Mouse (Mus musculus): Measurements from ENCODE around the gene Wrap73. TPM values are rescaled to one million over a fixed set of nuclear protein-coding genes. Genes with fewer than 3 reads are reported as not detected.

Wrap73 gene
- total RNA-seq, 2 experiments from 2014 or later: 24.4 to 25.1 TPM

- DNase-seq (ENCODE audit: extremely low spot score in 1 of 2, low spot score in 2 of 2): no peak
- intact Hi-C loops (cut with DNase I): no loop called here
These were observed 7.4 kb upstream of the Wrap73 start for GRCm38 (mm10) chr4:154134803-154135202.

GRCm38 (mm10) chr4:154137139-154137538 lies 5.0 kb upstream of the Wrap73 start:
- DNase-seq (ENCODE audit: extremely low spot score in 1 of 2, low spot score in 2 of 2): no peak
- intact Hi-C loops (cut with DNase I): no loop called here

DNA sequence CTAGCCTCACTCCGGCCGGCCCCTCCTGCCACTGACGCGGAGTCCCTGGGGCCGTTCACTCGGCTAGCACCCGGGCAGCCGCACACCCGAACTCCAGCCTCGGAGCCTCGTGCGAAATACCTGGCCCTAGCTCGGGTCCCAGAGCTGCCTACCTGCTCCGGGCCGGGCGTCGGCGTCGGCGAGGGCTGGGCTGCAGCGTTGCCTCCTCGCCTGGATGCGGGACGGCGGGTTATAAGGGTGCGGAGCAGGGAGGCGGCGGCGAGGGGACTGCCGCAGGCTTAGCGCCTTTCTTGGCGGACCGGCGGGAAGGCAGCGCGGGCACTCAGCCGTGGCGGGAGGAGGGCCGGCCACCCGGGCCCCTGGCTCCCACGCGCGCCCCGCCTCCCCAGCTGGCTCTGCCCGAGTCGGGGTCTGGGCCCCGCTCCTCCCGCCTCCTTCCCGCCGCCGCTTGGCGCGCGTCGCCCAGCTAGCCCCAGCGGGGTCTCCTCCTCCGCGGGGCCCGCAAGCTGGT lies 2.4 kb upstream of the Wrap73 start:
- intact Hi-C loops (cut with DNase I): loop anchor here (5.0 kb wide), 1 partner anchor 72 kb away; no protein-coding TSS in a partner anchor
- no peak for DNase-seq (ENCODE audit: extremely low spot score in 1 of 2, low spot score in 2 of 2)

DNA sequence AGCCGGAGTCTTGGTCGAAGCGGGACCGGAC lies 2.2 kb upstream of the Wrap73 start, which contains the start of gene Trp73:
Gene Trp73 (minus strand): TSS at position 27 of the 31 bp plus-strand sequence.
- intact Hi-C loops (cut with DNase I): loop anchor here (5.0 kb wide), 1 partner anchor 73 kb away; no protein-coding TSS in a partner anchor
- DNase-seq (ENCODE audit: extremely low spot score in 1 of 2, low spot score in 2 of 2): no peak

DNA sequence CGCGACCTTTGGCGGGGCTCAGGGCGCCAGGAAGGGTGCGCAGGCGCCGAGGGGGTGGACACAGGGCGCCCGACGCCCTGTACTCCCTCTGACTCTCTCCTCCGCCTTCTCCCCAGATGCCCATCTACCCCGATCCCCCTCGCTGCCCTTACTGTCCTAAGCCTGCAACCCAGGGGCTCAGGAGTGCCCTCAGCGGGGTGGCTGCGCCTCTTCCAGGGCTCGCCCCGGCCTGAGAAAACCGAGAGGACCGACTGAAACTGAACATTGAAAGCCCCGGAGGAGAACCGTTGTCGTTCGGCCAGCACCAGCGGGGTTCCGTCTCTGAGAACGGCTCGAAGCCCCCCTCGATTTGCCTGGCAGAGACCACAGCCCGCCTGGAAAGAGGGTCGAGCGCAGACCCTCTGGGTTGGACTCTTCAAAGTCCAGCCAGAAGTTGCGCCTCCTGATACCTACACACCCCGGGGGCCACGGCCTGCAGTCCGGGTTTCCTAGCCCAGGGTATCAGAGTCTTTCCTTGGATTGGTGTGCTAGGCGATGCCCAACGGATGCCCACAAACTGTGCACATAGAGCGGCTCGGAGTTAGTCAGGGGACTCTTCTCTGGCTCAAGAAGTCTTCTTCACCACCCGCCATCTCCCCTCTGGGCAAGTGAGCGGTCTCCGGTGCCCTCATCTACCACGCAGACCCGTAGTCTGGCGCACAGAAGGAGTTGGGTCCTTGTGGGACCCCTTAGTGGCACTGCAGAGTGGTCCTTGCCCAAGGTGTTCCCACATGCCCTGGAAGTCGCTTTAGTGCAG lies 1.8 kb upstream of the Wrap73 start:
- intact Hi-C loops (cut with DNase I): loop anchor here (5.0 kb wide), 1 partner anchor 73 kb away; no protein-coding TSS in a partner anchor
- no peak for DNase-seq (ENCODE audit: extremely low spot score in 1 of 2, low spot score in 2 of 2)

GRCm38 (mm10) chr4:154141009-154141867 lies 934 bp upstream of the Wrap73 start:
- no peak for DNase-seq (ENCODE audit: extremely low spot score in 1 of 2, low spot score in 2 of 2)
- intact Hi-C loops (cut with DNase I): loop anchor here (5.0 kb wide), 1 partner anchor 74 kb away; no protein-coding TSS in a partner anchor

GRCm38 (mm10) chr4:154144712-154145111 lies 2.5 kb downstream of the Wrap73 start:
- no peak for DNase-seq (ENCODE audit: extremely low spot score in 1 of 2, low spot score in 2 of 2)
- intact Hi-C loops (cut with DNase I): loop anchor here (5.0 kb wide), 1 partner anchor 77 kb away; no protein-coding TSS in a partner anchor

DNA sequence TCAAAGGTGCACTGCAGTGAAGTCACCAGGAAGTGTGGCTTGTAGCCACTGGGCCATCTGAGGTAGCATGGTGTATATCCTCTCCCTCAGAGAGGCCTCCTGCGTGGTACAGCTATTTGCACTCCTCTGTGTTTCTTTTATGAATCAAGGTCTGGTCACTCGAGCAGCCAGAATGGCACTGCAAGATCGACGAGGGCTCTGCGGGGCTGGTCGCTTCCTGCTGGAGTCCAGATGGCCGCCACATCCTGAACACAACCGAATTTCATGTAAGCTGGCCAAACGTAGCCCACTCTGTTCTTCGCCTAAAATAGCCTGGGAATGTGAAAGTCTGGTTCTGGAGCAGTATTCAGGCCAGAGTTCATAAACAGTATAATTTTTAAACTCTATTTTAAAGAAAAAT lies 4.2 kb downstream of the Wrap73 start:
- intact Hi-C loops (cut with DNase I): no loop called here
- DNase-seq (ENCODE audit: extremely low spot score in 1 of 2, low spot score in 2 of 2): no peak

- DNase-seq (ENCODE audit: extremely low spot score in 1 of 2, low spot score in 2 of 2): peak in 1 of 2 experiments; percentile 23
- intact Hi-C loops (cut with DNase I): no loop called here
These were observed 11.9 kb downstream of the Wrap73 start for GRCm38 (mm10) chr4:154154104-154154503.

DNA sequence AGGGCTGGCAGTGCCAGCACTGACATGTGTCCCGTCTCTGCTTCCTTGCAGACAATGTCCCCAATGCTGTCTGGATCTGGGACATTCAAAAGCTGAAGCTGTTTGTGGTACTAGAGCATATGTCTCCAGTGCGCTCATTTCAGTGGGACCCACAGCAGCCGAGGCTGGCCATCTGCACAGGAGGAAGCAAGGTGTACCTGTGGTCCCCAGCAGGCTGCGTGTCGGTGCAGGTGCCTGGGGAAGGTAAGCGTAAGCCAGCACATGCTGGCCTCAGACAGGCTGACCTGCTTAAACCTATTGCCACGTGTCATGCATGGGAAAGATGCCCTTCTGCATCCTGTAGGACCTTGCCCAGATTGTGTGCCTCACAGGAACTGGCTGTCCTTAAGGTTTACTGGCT lies 13.9 kb downstream of the Wrap73 start:
- intact Hi-C loops (cut with DNase I): loop anchor here (5.0 kb wide), 1 partner anchor 89 kb away; no protein-coding TSS in a partner anchor

GRCm38 (mm10) chr4:154157970-154158662 lies 15.9 kb downstream of the Wrap73 start:
- DNase-seq (ENCODE audit: extremely low spot score in 1 of 2, low spot score in 2 of 2): no peak
- intact Hi-C loops (cut with DNase I): loop anchor here (5.0 kb wide), 1 partner anchor 91 kb away; no protein-coding TSS in a partner anchor

More for the DNA sequence above, 13.9 kb downstream of the Wrap73 start:
- peak in 1 of 2 experiments; percentile 20 for DNase-seq (ENCODE audit: extremely low spot score in 1 of 2, low spot score in 2 of 2)

- DNase-seq (ENCODE audit: extremely low spot score in 1 of 2, low spot score in 2 of 2): peak; percentile 76 to 86
- intact Hi-C loops (cut with DNase I): loop anchor here (5.0 kb wide), 1 partner anchor 92 kb away; no protein-coding TSS in a partner anchor
These were observed 16.8 kb downstream of the Wrap73 start for GRCm38 (mm10) chr4:154159002-154159401.

- intact Hi-C loops (cut with DNase I): loop anchor here (5.0 kb wide), 1 partner anchor 93 kb away; no protein-coding TSS in a partner anchor
- DNase-seq (ENCODE audit: extremely low spot score in 1 of 2, low spot score in 2 of 2): peak in 1 of 2 experiments; percentile 52
These were observed 17.9 kb downstream of the Wrap73 start for GRCm38 (mm10) chr4:154159961-154160537.

- intact Hi-C loops (cut with DNase I): no loop called here
These were observed 18.6 kb downstream of the Wrap73 start, which contains the start of gene Tprgl for GRCm38 (mm10) chr4:154160538-154161390. TSS of gene Tprgl (minus strand) at chr4:154160666.

GRCm38 (mm10) chr4:154163296-154163695 lies 21.1 kb downstream of the Wrap73 start:
- intact Hi-C loops (cut with DNase I): no loop called here

More at GRCm38 (mm10) chr4:154160538-154161390, 18.6 kb downstream of the Wrap73 start, which contains the start of gene Tprgl:
- DNase-seq (ENCODE audit: extremely low spot score in 1 of 2, low spot score in 2 of 2): peak; percentile 96 to 98

DNA sequence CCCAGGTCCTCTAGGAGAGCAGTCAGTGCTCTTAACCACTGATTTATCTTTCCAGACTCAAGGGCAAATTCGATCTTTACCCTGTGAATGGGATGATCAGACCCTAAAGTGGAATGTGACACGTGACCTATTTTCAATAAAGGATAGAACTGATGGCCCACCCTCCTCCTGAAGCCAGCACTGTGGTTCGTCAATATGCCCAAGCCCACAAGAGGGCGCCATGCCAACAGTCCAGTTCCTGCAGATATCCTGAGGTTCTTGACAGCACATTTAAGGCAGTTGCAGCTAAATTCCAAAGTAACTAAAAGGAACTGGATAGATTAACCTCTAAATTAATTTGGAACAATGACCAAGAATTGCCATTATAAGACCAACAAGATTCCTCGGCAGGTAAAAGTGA lies 24.9 kb downstream of the Wrap73 start:
- peak in 1 of 2 experiments; percentile 79 for DNase-seq (ENCODE audit: extremely low spot score in 1 of 2, low spot score in 2 of 2)
- intact Hi-C loops (cut with DNase I): loop anchor here (1.0 to 5.0 kb wide), 3 partner anchors 40 to 135 kb away; partner anchors contain the start of gene Arhgef16

More at GRCm38 (mm10) chr4:154163296-154163695, 21.1 kb downstream of the Wrap73 start:
- DNase-seq (ENCODE audit: extremely low spot score in 1 of 2, low spot score in 2 of 2): peak; percentile 48 to 73

DNA sequence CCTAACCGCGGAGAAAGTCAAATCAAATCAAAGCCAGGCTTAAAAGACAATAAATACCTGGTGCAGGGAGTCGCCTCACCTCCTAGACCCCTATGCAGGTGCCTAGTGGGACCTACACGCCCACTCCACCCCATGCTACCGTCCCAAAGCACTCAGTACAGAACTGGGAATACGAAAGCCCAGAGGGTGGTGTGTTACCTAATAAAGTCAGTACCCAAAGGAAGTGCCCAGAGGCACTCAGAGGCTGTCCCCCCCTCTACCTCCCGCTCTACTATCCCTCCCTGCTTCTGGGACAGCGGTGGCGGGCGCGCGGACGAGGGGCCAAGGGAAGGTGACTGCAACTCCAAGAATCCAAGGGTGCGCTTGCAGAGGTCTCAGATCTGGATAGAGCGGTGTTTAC lies 27.8 kb downstream of the Wrap73 start:
- intact Hi-C loops (cut with DNase I): loop anchor here (10.0 kb wide), 1 partner anchor 655 kb away; no protein-coding TSS in a partner anchor
- no peak for DNase-seq (ENCODE audit: extremely low spot score in 1 of 2, low spot score in 2 of 2)

All from left cerebral cortex, postnatal 10 days (tissue).